Mouse (Mus musculus) neural tube, embryonic 10.5 days (tissue): ENCODE measurements around the gene Gm38431.

ENCODE experiments used
- DNase-seq: peaks from one replicate; pipeline ENCODE4 v3.0.0-alpha.2; 2017; ENCODE audit warnings: low spot score; ENCODE audit errors: extremely low spot score

The Gm38431 gene

DNA sequence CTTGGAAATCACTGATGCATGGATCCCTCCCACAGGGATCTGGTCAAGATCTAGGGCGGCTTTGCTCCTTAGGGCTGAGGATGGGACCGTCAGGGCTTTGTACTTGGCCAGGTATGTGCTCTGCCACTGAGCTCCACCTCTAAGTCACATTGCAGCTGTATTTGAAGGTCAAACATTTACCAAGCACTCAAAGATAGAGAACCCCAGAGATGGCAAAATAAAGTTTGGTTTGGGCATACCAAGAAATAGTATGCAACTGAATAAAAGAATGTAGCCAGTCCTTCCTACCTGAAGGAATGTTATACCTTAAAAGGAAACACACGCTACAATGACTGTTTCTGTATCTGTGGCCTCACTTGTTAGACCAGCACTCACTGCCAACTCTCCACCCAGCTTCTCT lies 70.4 kb downstream of the Gm38431 start:
- no peak for DNase-seq

DNA sequence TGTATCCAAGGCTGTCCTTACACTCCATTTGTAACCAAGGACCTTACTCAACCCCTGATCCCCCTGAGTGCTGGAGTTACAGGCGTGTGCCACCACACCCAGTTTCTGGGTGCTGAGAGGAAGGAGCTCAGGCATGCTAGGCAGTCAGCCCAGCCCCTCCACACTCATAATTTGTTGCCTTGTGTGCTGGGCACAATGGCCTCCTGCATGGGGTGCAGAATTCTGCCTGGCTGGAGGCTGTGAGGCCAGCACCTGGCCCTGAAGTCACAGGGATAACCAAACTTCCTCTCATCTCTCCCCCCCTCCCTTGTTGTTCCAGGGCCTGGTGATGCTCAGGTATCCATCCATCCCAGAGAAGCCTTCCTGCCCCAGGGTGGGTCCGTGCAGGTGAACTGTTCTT lies 73.2 kb downstream of the Gm38431 start:
- DNase-seq = no peak
